Mouse (Mus musculus) myocyte (in vitro differentiated cells): Measurements from ENCODE around the gene Adam8.

Experiments
- E2F4 ChIP-seq: IDR thresholded peaks from one replicate; pipeline ENCODE4 v1.6.1; 2011; ENCODE audit warnings: mild to moderate bottlenecking, control low read depth, moderate library complexity; ENCODE audit not compliant: insufficient read depth
- MAX ChIP-seq: IDR thresholded peaks from one replicate; pipeline ENCODE4 v1.6.1; 2011; ENCODE audit warnings: low read depth, mild to moderate bottlenecking, control low read depth
- POLR2A ChIP-seq: IDR thresholded peaks from one replicate; pipeline ENCODE4 v1.6.1; 2011; ENCODE audit warnings: low read depth, mild to moderate bottlenecking, control low read depth, moderate library complexity; ENCODE audit not compliant: insufficient read length
- POLR2AphosphoS2 ChIP-seq: IDR thresholded peaks from one replicate; pipeline ENCODE4 v1.6.1; 2011; ENCODE audit warnings: low read depth, control low read depth; ENCODE audit not compliant: insufficient read length
- REST ChIP-seq: IDR thresholded peaks from one replicate; pipeline ENCODE4 v1.6.1; 2011; ENCODE audit warnings: mild to moderate bottlenecking, control low read depth, moderate library complexity; ENCODE audit not compliant: insufficient read depth, insufficient read length
- USF1 ChIP-seq: IDR thresholded peaks from one replicate; pipeline ENCODE4 v1.6.1; 2011; ENCODE audit warnings: low read depth, mild to moderate bottlenecking, control low read depth, moderate library complexity

- TF ChIP-seq MAX = no peak
- no peak for TF ChIP-seq POLR2A
- no peak for TF ChIP-seq POLR2AphosphoS2
- TF ChIP-seq USF1 = no peak
- no peak for TF ChIP-seq REST
- TF ChIP-seq E2F4 = no peak
Observed at GRCm38 (mm10) chr7:139993532-139993931, 1.2 kb upstream of the Adam8 start.
